Mouse (Mus musculus) neutrophil, adult 5-6 weeks (primary cell): ENCODE results near the gene Skint7. TPM values are rescaled to one million over a fixed set of nuclear protein-coding genes. Genes with fewer than 3 reads are reported as not detected.
"Not testable (repeated sequence)": the region's sequence is repeated elsewhere in the genome, so short reads cannot be mapped to it uniquely, and the experiment has no call there.

Experiments
- ATAC-seq: fragments of 151-379, 151-347 bp; 2 replicates; pipeline ENCODE4 v1.8.0; 2017; ENCODE audit warnings: mild to moderate bottlenecking, moderate TSS enrichment; ENCODE audit not compliant: insufficient number of reproducible peaks, poor library complexity, low FRiP score, severe bottlenecking; ENCODE audit errors: extremely low read depth
- total RNA-seq: library from RNA; stranded (forward); fragments of 200-1000 nt; gene quantifications from 2 replicates; pipeline ENCODE4 v1.2.3, GENCODE M21; 2017

Skint7 gene
- total RNA-seq, result not detected in 2 replicates

DNA sequence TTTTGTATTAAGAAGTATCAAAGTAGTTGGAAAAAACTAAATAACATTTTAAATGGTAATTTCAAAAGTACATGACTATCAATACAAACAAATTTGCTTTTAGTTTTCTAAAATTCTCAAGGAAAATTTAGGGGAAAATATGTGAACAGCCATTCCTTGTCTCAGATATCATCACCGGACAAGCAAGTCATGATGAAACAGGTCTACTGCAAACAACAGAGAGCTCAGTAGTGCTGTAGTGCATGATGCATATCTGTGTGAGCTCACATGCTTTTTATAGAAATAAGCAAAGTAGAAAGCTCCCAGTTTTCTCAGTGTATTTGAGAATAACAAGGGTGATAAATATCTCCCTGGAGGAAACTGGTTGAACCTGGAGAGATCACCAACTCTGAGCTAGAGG is at the start of gene Skint7:
Gene Skint7, plus strand, starts transcription at position 301 of the 400 bp plus-strand sequence.
- no peak for ATAC-seq

DNA sequence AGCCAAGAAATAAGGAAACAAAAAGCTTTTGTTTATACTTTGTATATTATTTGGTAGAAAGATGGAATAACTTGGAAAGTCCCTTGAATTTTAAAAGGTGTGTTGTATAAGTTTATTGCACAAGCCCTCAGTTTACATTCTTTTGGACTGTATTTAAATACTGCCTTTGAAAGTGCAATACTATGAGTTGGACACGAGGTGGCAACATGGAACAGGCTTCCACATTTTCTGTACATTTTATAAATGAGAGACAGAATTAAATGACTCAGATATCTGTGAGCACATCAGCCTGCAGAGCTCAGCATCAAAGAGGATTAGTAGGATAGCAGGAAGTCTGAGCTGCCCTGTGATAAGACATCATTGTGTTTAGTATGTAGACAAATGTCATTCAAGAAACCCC is 11.4 kb upstream of the Skint7 start:
- ATAC-seq, result no peak

DNA sequence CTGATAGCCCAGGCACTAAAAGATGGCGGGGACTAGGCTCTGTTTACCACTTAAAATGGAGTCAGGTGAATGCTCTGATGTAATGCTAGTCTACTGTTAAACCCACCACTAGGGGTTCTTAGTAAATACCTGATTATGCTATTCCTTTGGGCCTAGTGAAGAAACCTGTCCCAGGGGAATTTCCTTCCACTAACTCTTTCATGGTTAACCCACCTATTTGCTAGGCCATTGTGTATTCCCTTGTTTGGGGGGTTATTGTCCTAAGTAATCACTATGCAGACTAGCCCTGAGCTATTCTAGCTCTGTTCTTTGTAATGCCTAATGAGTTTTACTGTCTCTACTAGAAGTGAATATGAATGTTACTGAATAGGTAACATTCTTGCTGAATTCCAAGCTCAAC is 9.5 kb upstream of the Skint7 start:
- ATAC-seq, result not testable (repeated sequence)

DNA sequence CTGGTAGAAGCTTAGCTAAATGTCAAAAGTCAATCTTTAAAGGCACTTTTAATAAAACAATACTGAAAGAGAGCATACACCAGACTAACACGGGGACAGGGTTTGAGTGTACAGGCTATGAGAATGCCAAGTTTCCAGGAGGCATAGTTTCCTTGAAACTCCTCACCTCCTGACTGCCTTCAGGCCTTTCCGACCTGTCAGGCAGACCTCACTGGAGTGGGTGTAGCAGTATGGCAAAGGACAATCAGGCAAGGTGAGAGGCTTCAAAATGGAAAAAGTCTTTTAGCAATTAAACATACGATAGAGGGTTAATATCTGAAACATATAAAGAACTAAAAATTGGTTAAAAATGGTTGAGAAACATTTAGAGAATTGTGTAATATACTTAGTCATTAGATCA is 9.1 kb upstream of the Skint7 start:
- no peak for ATAC-seq

DNA sequence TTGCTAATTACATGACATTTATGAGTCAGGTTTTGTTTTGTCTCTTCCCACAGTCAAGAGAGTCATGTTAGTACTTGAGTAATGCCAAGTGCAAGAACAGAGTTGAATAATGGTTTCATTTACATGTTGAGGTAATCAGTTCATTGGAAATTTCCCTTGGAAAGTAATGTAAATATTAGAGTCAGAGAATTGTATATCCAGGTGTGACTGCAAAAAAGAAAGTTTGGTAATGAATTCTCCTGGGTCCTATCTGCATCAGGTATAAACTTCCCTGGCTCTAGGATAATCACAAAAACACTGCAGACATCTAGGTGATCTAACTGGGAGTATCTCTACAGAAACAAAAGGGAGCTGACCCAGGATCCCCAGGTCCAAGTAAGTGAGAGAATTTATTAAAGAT is 33.2 kb downstream of the Skint7 start, which contains the start of gene Skint1:
Gene Skint1, plus strand, starts transcription at position 301 of the 400 bp plus-strand sequence.
- ATAC-seq, result no peak

Other genes starting within 250 kb of the Skint7 start
- gene Slc5a9, start 70.0 kb upstream of the Skint7 start, total RNA-seq, result not detected in 2 replicates
- gene Skint8, start 53.5 kb upstream of the Skint7 start, total RNA-seq, result not detected in 2 replicates
- not detected in 2 replicates for gene Skint1, start 33.3 kb downstream of the Skint7 start, total RNA-seq
- gene Skint4, start 99.1 kb downstream of the Skint7 start, total RNA-seq, result not detected in 2 replicates